Mouse (Mus musculus) hindbrain, embryonic 13.5 days (tissue): ENCODE results near the gene Sept14. TPM values are rescaled to one million over a fixed set of nuclear protein-coding genes. Genes with fewer than 3 reads are reported as not detected.
"Not testable (repeated sequence)": the region's sequence is repeated elsewhere in the genome, so short reads cannot be mapped to it uniquely, and the experiment has no call there.

Experiments
- ATAC-seq: fragments of 200-750 bp; cut with Nextera tagmentation; 2 replicates; pipeline ENCODE4 v1.8.0; 2017; ENCODE audit warnings: moderate TSS enrichment; ENCODE audit not compliant: low FRiP score
- H3K27ac ChIP-seq: fragments of 300-500 bp; sonication (generic); 2 replicates; pipeline ENCODE4 v1.5.1; 2015; ENCODE audit warnings: inconsistent platforms, mild to moderate bottlenecking, moderate library complexity
- H3K27me3 ChIP-seq: fragments of 300-500 bp; sonication (generic); 2 replicates; pipeline ENCODE4 v1.6.1; 2015; ENCODE audit warnings: mild to moderate bottlenecking, inconsistent platforms
- H3K36me3 ChIP-seq: fragments of 300-500 bp; sonication (generic); 2 replicates; pipeline ENCODE4 v1.6.1; 2015; ENCODE audit warnings: mild to moderate bottlenecking, inconsistent platforms
- H3K4me1 ChIP-seq: fragments of 300-500 bp; sonication (generic); replicated peaks from 2 replicates; pipeline ENCODE4 v1.6.1; 2015; ENCODE audit warnings: inconsistent platforms
- H3K4me2 ChIP-seq: fragments of 300-500 bp; sonication (generic); 2 replicates; pipeline ENCODE4 v1.6.1; 2015; ENCODE audit warnings: inconsistent platforms, mild to moderate bottlenecking, moderate library complexity
- H3K4me3 ChIP-seq: fragments of 300-500 bp; sonication (generic); 2 replicates; pipeline ENCODE4 v1.5.1; 2015; ENCODE audit warnings: mild to moderate bottlenecking, inconsistent platforms
- H3K9ac ChIP-seq: fragments of 300-500 bp; sonication (generic); 2 replicates; pipeline ENCODE4 v1.6.1; 2015; ENCODE audit warnings: mild to moderate bottlenecking, inconsistent platforms
- H3K9me3 ChIP-seq: fragments of 300-500 bp; sonication (generic); 2 replicates; pipeline ENCODE4 v1.6.1; 2016; ENCODE audit warnings: inconsistent platforms
- WGBS: fragments of 180-500 bp; shearing (Covaris S2); methylation state at CpG from one replicate; pipeline ENCODE4 v1.1.7; 2015; 5-methylcytosine and 5-hydroxymethylcytosine counted together
- polyA plus RNA-seq: library from polyadenylated mRNA; unstranded; fragments of >200 nt; fragmentation: Nextera tagmentation; extraction: Ambion mirVana; gene quantifications from 2 replicates; pipeline ENCODE4 v1.2.1, GENCODE M21; 2015

Sept14 gene
- polyA plus RNA-seq, 1 experiment from 2014 or later = not detected

GRCm38 (mm10) chr5:129720176-129720575 is 11.9 kb upstream of the Sept14 start:
- H3K4me3 ChIP-seq = no peak overlapping the region

GRCm38 (mm10) chr5:129717016-129717415 is 8.7 kb upstream of the Sept14 start:
- Histone ChIP-seq H3K4me3 (no peak overlapping the region), H3K4me1 (peaks cover 10% of the 10 kb centered on the region), H3K4me2 (no peak overlapping the region), H3K27ac (no peak overlapping the region), H3K9me3 (no peaks in the 10 kb centered on the region), H3K9ac (no peak overlapping the region), H3K27me3 (0 out of 2 replicates have a peak, but pooled peaks cover 6% of the 10 kb centered on the region), H3K36me3 (peaks cover 36% of the 10 kb centered on the region)
- ATAC-seq = no peak
- WGBS = 90% methylated on average over 9 of the region's 9 CpGs

More at GRCm38 (mm10) chr5:129720176-129720575, 11.9 kb upstream of the Sept14 start:
- ATAC-seq = no peak
- no peak overlapping the region for H3K27ac ChIP-seq
- H3K27me3 ChIP-seq = no peaks in the 10 kb centered on the region
- WGBS = 84% methylated on average over 3 of the region's 3 CpGs
- H3K9me3 ChIP-seq = no peaks in the 10 kb centered on the region
- H3K4me2 ChIP-seq = no peak overlapping the region
- H3K36me3 ChIP-seq = peaks cover 36% of the 10 kb centered on the region
- H3K9ac ChIP-seq = no peak overlapping the region
- peaks cover 17% of the 10 kb centered on the region for H3K4me1 ChIP-seq

- H3K27me3 ChIP-seq = peaks cover 8% of the 10 kb centered on the region; the same call in 1 of the 2 replicates
- H3K4me3 ChIP-seq = peak within 1 kb of the TSS; percentile 77
- peaks cover 36% of the 10 kb centered on the region for H3K36me3 ChIP-seq
- peak within 1 kb of the TSS; percentile 78 for H3K27ac ChIP-seq
- H3K4me1 ChIP-seq = peaks cover 10% of the 10 kb centered on the region
- H3K9ac ChIP-seq = peak within 1 kb of the TSS; percentile 89
- under 1% methylated on average over 33 of the region's 33 CpGs for WGBS
- peak; percentile 97 for ATAC-seq
- peak within 1 kb of the TSS; percentile 85 for H3K4me2 ChIP-seq
- no peaks in the 10 kb centered on the region for H3K9me3 ChIP-seq
These were observed 7.1 kb upstream of the Sept14 start, which contains the start of gene Mrps17 for GRCm38 (mm10) chr5:129715326-129715861. Mrps17 (plus strand) TSS chr5:129715497.

- Histone ChIP-seq H3K4me2 (no peak overlapping the region), H3K27ac (no peak overlapping the region), H3K27me3 (peaks cover 12% of the 10 kb centered on the region; the same call in 1 of the 2 replicates), H3K9me3 (no peaks in the 10 kb centered on the region), H3K4me3 (no peak overlapping the region), H3K9ac (no peak overlapping the region), H3K36me3 (no peaks in the 10 kb centered on the region), H3K4me1 (no peaks in the 10 kb centered on the region)
- no peak for ATAC-seq
These were observed 4.9 kb downstream of the Sept14 start for GRCm38 (mm10) chr5:129703368-129703767.

GRCm38 (mm10) chr5:129701706-129702105 is 6.6 kb downstream of the Sept14 start:
- Histone ChIP-seq H3K9me3 (no peaks in the 10 kb centered on the region), H3K9ac (no peak overlapping the region), H3K27me3 (peaks cover 12% of the 10 kb centered on the region; the same call in 1 of the 2 replicates), H3K36me3 (no peaks in the 10 kb centered on the region), H3K4me1 (no peaks in the 10 kb centered on the region), H3K4me3 (no peak overlapping the region), H3K27ac (no peak overlapping the region), H3K4me2 (no peak overlapping the region)
- no peak for ATAC-seq
- 83% methylated on average over 1 of the region's 1 CpGs for WGBS

GRCm38 (mm10) chr5:129700506-129700905 is 7.8 kb downstream of the Sept14 start:
- Histone ChIP-seq H3K4me3 (no peak overlapping the region), H3K9ac (no peak overlapping the region), H3K27ac (no peak overlapping the region), H3K36me3 (no peaks in the 10 kb centered on the region), H3K27me3 (peaks cover 12% of the 10 kb centered on the region; the same call in 1 of the 2 replicates), H3K9me3 (no peaks in the 10 kb centered on the region), H3K4me1 (no peaks in the 10 kb centered on the region), H3K4me2 (no peak overlapping the region)
- WGBS = 38% methylated on average over 2 of the region's 2 CpGs
- ATAC-seq = no peak

- Histone ChIP-seq H3K9me3 (no peaks in the 10 kb centered on the region), H3K4me2 (no peak overlapping the region), H3K9ac (no peak overlapping the region), H3K36me3 (no peaks in the 10 kb centered on the region), H3K27ac (no peak overlapping the region), H3K4me3 (no peak overlapping the region), H3K27me3 (no peaks in the 10 kb centered on the region), H3K4me1 (no peaks in the 10 kb centered on the region)
- WGBS = 86% methylated on average over 3 of the region's 3 CpGs
- no peak for ATAC-seq
These were observed 17.8 kb downstream of the Sept14 start for GRCm38 (mm10) chr5:129690528-129690927.

GRCm38 (mm10) chr5:129687621-129688020 is 20.7 kb downstream of the Sept14 start:
- H3K4me3 ChIP-seq = no peak overlapping the region
- no peaks in the 10 kb centered on the region for H3K9me3 ChIP-seq
- no peaks in the 10 kb centered on the region for H3K27me3 ChIP-seq
- H3K27ac ChIP-seq = no peak overlapping the region
- no peaks in the 10 kb centered on the region for H3K4me1 ChIP-seq
- 86% methylated on average over 7 of the region's 7 CpGs for WGBS
- no peak for ATAC-seq
- no peak overlapping the region for H3K9ac ChIP-seq
- H3K4me2 ChIP-seq = no peak overlapping the region
- H3K36me3 ChIP-seq = no peaks in the 10 kb centered on the region

GRCm38 (mm10) chr5:129685141-129685540 is 23.2 kb downstream of the Sept14 start:
- not testable (repeated sequence) for ATAC-seq, H3K4me2 ChIP-seq, H3K36me3 ChIP-seq, H3K27me3 ChIP-seq, H3K4me1 ChIP-seq, H3K9me3 ChIP-seq, H3K27ac ChIP-seq, H3K4me3 ChIP-seq, H3K9ac ChIP-seq
- 97% methylated on average over 5 of the region's 5 CpGs for WGBS

- ATAC-seq = peak; percentile 74
These were observed 38.3 kb downstream of the Sept14 start, which contains the start of gene Zfp11 for GRCm38 (mm10) chr5:129670036-129670458. Zfp11 (minus strand) TSS chr5:129670099.

GRCm38 (mm10) chr5:129669453-129670035 is 38.8 kb downstream of the Sept14 start:
- peak; percentile 57; the same call in 1 of the 2 replicates for ATAC-seq
- Histone ChIP-seq H3K36me3 (no peaks in the 10 kb centered on the region), H3K4me3 (peak overlapping the region; percentile 78), H3K4me2 (peak overlapping the region; percentile 71), H3K27me3 (no peaks in the 10 kb centered on the region), H3K9ac (peak overlapping the region; percentile 94), H3K27ac (peak overlapping the region; percentile 71; the same call in 1 of the 2 replicates), H3K9me3 (no peaks in the 10 kb centered on the region), H3K4me1 (peaks cover 13% of the 10 kb centered on the region)
- WGBS = 1% methylated on average over 31 of the region's 31 CpGs

More at GRCm38 (mm10) chr5:129670036-129670458, 38.3 kb downstream of the Sept14 start, which contains the start of gene Zfp11:
- Histone ChIP-seq H3K9me3 (0 out of 2 replicates have a peak, but pooled peaks cover 2% of the 10 kb centered on the region), H3K36me3 (no peaks in the 10 kb centered on the region), H3K4me2 (peak within 1 kb of the TSS; percentile 71), H3K4me3 (peak within 1 kb of the TSS; percentile 78), H3K4me1 (peaks cover 13% of the 10 kb centered on the region), H3K27ac (peak within 1 kb of the TSS; percentile 71), H3K27me3 (no peaks in the 10 kb centered on the region), H3K9ac (peak within 1 kb of the TSS; percentile 94)
- WGBS = 1% methylated on average over 23 of the region's 23 CpGs

GRCm38 (mm10) chr5:129667851-129668250 is 40.5 kb downstream of the Sept14 start:
- Histone ChIP-seq H3K27me3 (no peaks in the 10 kb centered on the region), H3K4me3 (no peak overlapping the region), H3K27ac (no peak overlapping the region), H3K36me3 (no peaks in the 10 kb centered on the region), H3K9ac (no peak overlapping the region), H3K4me2 (no peak overlapping the region), H3K9me3 (no peaks in the 10 kb centered on the region), H3K4me1 (peaks cover 13% of the 10 kb centered on the region)
- WGBS = 93% methylated on average over 4 of the region's 4 CpGs
- no peak for ATAC-seq
